Mouse (Mus musculus) kidney, adult 2 months (tissue): ENCODE data around the gene Pank3. TPM values are rescaled to one million over a fixed set of nuclear protein-coding genes. Genes with fewer than 3 reads are reported as not detected.
"Not testable (repeated sequence)": the region's sequence is repeated elsewhere in the genome, so short reads cannot be mapped to it uniquely, and the experiment has no call there.

Experiments
- DNase-seq: peaks from one replicate; pipeline ENCODE4 v3.0.0; 2021
- H3K27ac ChIP-seq: fragments of 200-500 bp; 2 replicates; pipeline ENCODE4 v1.5.1; 2012; ENCODE audit warnings: low read depth, low read length, control low read depth, inconsistent platforms; ENCODE audit not compliant: insufficient read depth
- H3K27me3 ChIP-seq: fragments of 200-500 bp; replicated peaks from 2 replicates; pipeline ENCODE4 v1.6.1; 2012; ENCODE audit warnings: mild to moderate bottlenecking, moderate library complexity, low read length, inconsistent platforms; ENCODE audit not compliant: control insufficient read depth, insufficient read depth
- H3K36me3 ChIP-seq: fragments of 200-500 bp; 2 replicates; pipeline ENCODE4 v1.6.1; 2012; ENCODE audit warnings: mild to moderate bottlenecking, moderate library complexity, low read length, inconsistent platforms; ENCODE audit not compliant: control insufficient read depth, insufficient read depth
- H3K4me1 ChIP-seq: fragments of 200-500 bp; 2 replicates; pipeline ENCODE4 v1.6.1; 2011; ENCODE audit warnings: low read length; ENCODE audit not compliant: control insufficient read depth, insufficient read depth
- H3K4me3 ChIP-seq: fragments of 200-500 bp; 2 replicates; pipeline ENCODE4 v1.5.1; 2011; ENCODE audit warnings: mild to moderate bottlenecking, low read depth, low read length, control low read depth; ENCODE audit not compliant: insufficient read depth
- CTCF ChIP-seq: fragments of 200-500 bp; conservative IDR thresholded peaks from 2 replicates; pipeline ENCODE4 v1.5.1; 2011; ENCODE audit warnings: low read depth, mild to moderate bottlenecking, control low read depth, low read length, moderate library complexity, mixed read lengths; ENCODE audit not compliant: insufficient read depth, insufficient read length
- POLR2A ChIP-seq: fragments of 200-500 bp; IDR thresholded peaks from one replicate; pipeline ENCODE4 v1.6.1; 2011; ENCODE audit warnings: low read depth, low read length, control low read depth
- WGBS: fragments of 180-500 bp; shearing (Covaris S2); methylation state at CpG from one replicate; pipeline ENCODE4 v1.1.7; 2018; 5-methylcytosine and 5-hydroxymethylcytosine counted together
- polyA plus RNA-seq: library from polyadenylated mRNA; depleted of rRNA; stranded (reverse); fragments of >200 nt; gene quantifications from 2 replicates; pipeline ENCODE4 v1.2.3, GENCODE M21; 2012

The Pank3 gene
- polyA plus RNA-seq, 1 experiment: 10.4 TPM

DNA sequence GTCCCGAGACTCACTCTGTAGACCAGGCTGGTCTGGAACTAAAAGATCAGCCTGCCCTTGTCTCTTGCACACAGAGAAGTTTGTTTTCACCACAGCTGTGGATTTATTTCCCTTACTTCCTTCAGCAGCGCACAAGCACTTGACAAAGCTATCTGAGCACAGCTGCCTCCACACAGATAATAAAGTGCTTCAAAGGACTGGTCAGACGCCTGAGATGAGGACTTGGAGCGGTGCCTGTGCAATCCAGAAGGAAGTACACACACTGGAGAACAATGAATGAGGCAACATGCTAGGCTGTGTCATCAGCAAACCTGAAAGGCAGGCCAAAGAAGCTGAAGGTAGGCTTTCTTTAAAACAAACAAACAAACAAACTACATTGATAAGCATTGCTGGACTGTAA lies 62.9 kb downstream of the Pank3 start:
- H3K27me3 ChIP-seq: no peaks in the 10 kb centered on the region
- TF ChIP-seq POLR2A (no peak), CTCF (no peak)
- H3K36me3 ChIP-seq: peaks cover 8% of the 10 kb centered on the region
- 56% methylated on average over 4 of the region's 4 CpGs for WGBS
- H3K4me3 ChIP-seq: no peak overlapping the region
- no peak for DNase-seq
- H3K4me1 ChIP-seq: peaks cover 7% of the 10 kb centered on the region
- no peak overlapping the region for H3K27ac ChIP-seq

DNA sequence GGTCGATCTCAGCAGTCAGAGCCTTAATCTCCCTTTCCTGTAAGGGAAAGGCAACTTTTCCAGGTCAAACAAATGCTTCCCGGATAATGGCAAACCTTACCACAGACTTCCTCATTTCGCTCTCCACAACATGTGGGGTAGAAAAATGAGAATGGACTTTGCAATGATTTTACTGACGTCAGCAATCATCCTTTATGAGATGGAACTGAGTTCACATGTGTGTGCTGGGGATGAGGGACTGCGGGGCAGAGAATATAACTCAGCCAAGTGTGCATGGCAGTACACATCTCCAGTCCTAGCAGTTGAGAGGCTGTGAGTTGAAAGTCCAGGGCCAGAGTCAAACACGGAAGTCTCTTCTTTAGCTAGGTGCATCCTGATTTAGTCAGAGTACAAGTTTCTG lies 64.0 kb downstream of the Pank3 start:
- Histone ChIP-seq H3K4me3 (peak overlapping the region; percentile 20; the same call in 1 of the 2 replicates), H3K4me1 (peaks cover 7% of the 10 kb centered on the region), H3K27me3 (no peaks in the 10 kb centered on the region), H3K27ac (no peak overlapping the region), H3K36me3 (peaks cover 4% of the 10 kb centered on the region)
- TF ChIP-seq POLR2A: no peak
- TF ChIP-seq CTCF: no peak
- DNase-seq: peak; percentile 27
- WGBS: 51% methylated on average over 6 of the region's 6 CpGs

DNA sequence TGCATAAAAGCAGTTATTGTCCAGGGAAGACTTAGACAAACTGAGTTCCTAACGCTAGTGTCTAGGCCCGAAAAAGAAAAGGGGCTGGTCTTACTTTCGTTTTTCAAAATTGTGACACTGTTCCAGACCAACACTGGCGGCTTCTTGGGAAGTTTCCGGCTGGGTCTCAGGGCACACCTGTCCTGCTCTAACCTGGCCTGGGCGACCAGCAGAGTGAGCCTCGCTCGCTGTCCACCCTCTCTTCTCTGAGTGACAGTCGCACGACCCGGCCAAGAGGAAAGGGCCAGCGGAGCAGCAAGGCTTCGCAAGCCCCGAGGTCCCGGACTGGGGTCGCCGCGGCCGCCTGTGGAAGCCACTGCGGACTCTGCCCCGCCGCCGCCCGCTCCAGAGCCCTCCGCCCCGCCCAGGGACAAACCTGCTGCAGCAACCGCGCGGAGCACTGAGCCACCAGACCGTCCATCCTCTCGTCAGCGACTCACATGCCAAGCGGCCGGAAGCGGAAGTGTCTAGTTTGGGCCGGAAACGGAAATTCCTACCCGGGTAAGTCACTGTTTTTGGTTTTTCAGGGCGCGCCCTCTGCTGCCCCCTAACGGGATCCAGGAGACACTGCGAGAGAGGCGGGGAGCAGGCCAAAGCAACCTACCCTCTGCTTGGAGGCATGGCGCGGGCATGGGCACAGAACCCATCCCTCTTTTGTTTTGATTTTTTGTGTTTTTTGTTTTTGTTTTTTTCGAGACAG lies 64.9 kb downstream of the Pank3 start, which contains the start of gene Rars:
Gene Rars, minus strand, starts transcription at position 485 of the 739 bp plus-strand sequence.
- peak; percentile 97 for DNase-seq
- TF ChIP-seq POLR2A: peak; percentile 32
- peak; percentile 84 for TF ChIP-seq CTCF
- peaks cover 7% of the 10 kb centered on the region for H3K4me1 ChIP-seq
- WGBS: under 1% methylated on average over 46 of the region's 46 CpGs
- H3K36me3 ChIP-seq: peaks cover 1% of the 10 kb centered on the region
- H3K4me3 ChIP-seq: peak within 1 kb of the TSS; percentile 100
- peak within 1 kb of the TSS; percentile 52 for H3K27ac ChIP-seq
- no peaks in the 10 kb centered on the region for H3K27me3 ChIP-seq

DNA sequence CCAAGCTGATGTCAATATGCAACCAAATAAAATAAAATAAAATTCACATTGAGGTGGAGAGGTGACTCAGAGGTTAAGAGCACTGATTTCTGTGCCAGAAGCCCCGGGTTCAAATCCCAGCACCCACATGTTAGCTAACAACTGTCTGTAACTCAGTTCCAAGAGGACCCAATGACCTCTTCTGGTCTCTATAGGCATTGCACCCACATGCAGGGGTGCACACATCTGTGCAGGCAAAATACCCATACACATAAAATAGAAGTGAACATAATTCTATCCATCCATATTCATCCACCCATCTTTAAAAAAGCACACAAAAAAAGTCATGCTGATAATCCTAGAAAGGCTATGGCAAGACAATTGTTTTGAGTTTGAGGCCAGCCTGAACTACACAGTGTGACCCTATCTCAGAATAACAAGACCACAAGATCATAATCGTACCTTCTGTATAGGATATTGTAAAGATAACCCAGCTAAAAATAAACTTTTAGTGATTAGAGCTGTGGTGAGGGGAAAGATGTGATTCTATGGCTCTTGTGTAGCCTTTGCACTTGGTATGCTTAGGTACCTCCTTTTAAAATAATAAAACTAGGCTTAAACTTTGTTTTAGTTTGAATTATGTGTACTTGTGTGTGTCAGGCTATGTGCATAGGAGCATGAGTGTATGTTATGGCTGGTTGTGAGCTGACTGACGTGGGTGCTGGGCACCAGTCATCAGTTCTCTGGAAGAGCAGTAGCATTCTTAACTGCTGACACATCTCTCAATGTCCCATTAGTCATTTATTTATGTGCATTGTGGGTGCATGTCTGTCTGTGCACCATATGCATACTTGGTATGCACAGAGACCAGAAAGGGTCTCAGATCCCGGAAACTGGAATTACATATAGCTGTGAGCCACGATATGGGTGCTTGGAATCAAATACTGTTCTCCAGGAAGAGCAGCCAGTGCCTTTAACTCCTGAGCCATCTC lies 68.2 kb downstream of the Pank3 start:
- DNase-seq: no peak
- WGBS: 82% methylated on average over 5 of the region's 5 CpGs
- no peak overlapping the region for H3K27ac ChIP-seq
- peaks cover 7% of the 10 kb centered on the region for H3K4me1 ChIP-seq
- no peaks in the 10 kb centered on the region for H3K27me3 ChIP-seq
- no peak for TF ChIP-seq POLR2A
- TF ChIP-seq CTCF: no peak
- H3K4me3 ChIP-seq: no peak overlapping the region
- peaks cover 2% of the 10 kb centered on the region; the same call in 1 of the 2 replicates for H3K36me3 ChIP-seq

DNA sequence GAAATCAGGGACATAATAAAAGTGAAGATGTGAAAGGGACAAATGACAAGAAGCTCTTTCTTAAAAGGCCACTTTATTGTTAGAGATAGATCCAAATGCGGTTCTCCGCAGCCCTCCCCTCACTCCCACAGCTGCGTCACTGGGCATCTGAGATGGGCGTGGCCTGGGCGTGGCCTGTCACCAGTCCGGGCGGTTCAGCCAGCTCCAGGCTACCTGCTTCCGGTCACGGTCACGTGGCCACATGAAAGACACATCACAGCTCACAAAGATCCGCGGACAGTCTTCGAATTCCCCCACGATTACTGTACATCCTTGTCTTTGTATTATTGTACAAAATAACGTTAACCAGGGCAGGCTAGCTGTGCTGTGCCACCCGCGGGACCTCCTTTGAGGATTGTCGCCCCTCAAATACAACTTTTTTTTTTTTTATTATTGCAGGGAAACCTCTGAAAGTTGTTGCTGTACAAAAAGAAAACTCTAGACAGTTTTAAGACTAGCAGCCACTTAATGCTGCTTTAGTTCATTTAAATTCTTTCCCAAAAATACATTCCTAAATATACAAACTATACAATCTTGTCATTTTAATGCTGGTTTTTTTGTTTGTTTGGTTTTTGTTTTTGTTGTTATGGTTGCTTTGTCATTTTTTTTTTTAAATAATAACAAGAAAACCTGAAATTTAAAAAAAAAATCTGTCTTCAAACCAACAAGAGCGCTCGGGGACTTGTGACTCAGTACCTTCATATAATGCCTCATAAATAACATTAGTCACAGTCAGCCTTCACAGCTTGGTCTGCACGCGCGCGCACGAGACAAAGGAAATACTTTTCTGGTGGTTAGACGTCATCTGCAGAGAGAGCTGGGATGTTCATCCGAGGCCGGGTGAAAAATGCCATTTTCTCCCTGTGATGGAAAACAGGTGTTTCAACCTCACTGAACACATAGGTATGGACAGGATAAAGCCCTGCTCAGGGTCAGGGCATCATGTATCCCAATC lies 69.4 kb downstream of the Pank3 start:
- DNase-seq: peak; percentile 92
- H3K27me3 ChIP-seq: no peaks in the 10 kb centered on the region
- no peak overlapping the region; the same call in 1 of the 2 replicates for H3K4me3 ChIP-seq
- no peak overlapping the region for H3K27ac ChIP-seq
- H3K4me1 ChIP-seq: peaks cover under 1% of the 10 kb centered on the region
- WGBS: 23% methylated on average over 28 of the region's 28 CpGs
- H3K36me3 ChIP-seq: peaks cover 2% of the 10 kb centered on the region; the same call in 1 of the 2 replicates
- no peak for TF ChIP-seq CTCF
- TF ChIP-seq POLR2A: no peak

DNA sequence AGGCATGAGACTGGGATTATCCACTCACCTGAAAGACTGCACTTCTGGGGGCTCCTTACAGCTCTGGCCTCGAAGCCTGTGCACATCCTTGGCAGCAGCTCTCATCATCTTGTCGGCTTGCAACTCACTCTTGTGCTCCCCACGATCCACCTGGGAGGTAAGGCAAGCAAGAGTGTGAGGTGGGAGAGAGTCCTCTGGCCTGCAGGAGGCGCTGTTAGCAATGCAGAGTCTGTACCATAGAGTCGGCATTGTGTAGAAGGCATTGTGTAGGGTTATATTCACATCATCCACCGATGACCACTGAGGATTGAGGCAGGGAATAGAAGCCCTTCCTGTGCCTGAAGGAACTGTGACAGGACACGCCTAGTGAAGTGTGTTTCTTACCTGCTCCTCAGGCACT lies 71.0 kb downstream of the Pank3 start:
- peak; percentile 41 for TF ChIP-seq CTCF
- TF ChIP-seq POLR2A: no peak
- 74% methylated on average over 7 of the region's 7 CpGs for WGBS
- no peak overlapping the region for H3K4me3 ChIP-seq
- H3K27me3 ChIP-seq: no peaks in the 10 kb centered on the region
- no peak for DNase-seq
- peaks cover 2% of the 10 kb centered on the region; the same call in 1 of the 2 replicates for H3K36me3 ChIP-seq
- H3K4me1 ChIP-seq: no peaks in the 10 kb centered on the region
- no peak overlapping the region for H3K27ac ChIP-seq

DNA sequence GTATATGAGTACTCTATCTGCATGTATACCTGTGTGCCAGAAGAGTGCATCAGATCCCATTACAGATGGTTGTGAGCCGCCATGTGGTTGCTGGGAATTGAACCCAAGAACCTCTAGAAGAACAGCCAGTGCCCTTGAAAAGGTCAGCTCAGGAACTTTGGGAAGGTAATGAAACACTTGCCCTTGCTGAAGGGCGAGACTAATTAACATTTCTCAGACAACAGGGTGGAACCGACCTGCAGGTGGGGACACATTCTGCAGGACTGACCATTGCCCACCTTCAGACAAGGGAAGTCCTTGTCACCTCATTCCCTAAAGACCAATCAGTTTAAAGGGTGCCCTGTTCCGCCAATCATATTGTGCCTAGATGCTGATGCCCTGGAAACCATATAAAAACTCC lies 71.5 kb downstream of the Pank3 start:
- not testable (repeated sequence) for H3K36me3 ChIP-seq, DNase-seq, H3K4me1 ChIP-seq, H3K27ac ChIP-seq, H3K27me3 ChIP-seq, H3K4me3 ChIP-seq
- WGBS: 86% methylated on average over 4 of the region's 4 CpGs
